In genomic region chr11:79192176-79192575, GRCm38 (mm10) we compare ENCODE assay signal across 9 mouse cellular contexts. TPM values are rescaled to one million over a fixed set of nuclear protein-coding genes. Genes with fewer than 3 reads are reported as not detected.
DNase-seq lines count a peak whose midpoint lies in the region; ATAC-seq and TF ChIP-seq lines count a peak whose summit lies in the region.
"Had no signal": no experiment of that assay in that cellular context is flagged by ENCODE, and none has a peak within 500 bp of the region (broad histone marks: within the 10 kb centered on the region; RNA-seq: fewer than 3 reads in every experiment).

No protein-coding gene starts in this region.

- H3K4me1 ChIP-seq in kidney, embryonic 14.5 days (ENCODE audit: control insufficient read depth, insufficient read depth, low read length) = no peaks in the 10 kb centered on the region; the same call in 1 of the 2 replicates
- H3K4me1 ChIP-seq in G1E (ENCODE audit: insufficient read depth, low read depth, low read length) = peaks cover 2% of the 10 kb centered on the region; the same call in 1 of the 2 replicates
- H3K4me1 ChIP-seq in embryonic facial prominence, embryonic 10.5 days = peaks cover 10% of the 10 kb centered on the region
- peaks cover 5% of the 10 kb centered on the region; the same call in 1 of the 2 replicates for H3K4me1 ChIP-seq in spleen, adult 2 months (ENCODE audit: control insufficient read depth, insufficient read depth, insufficient read length)
- no peaks in the 10 kb centered on the region for H3K4me1 ChIP-seq in midbrain, embryonic 13.5 days (replicated peaks)

- H3K9me3 ChIP-seq in kidney, embryonic 14.5 days (ENCODE audit: control insufficient read depth, low read length) = no peaks in the 10 kb centered on the region
- no peaks in the 10 kb centered on the region for H3K9me3 ChIP-seq in G1E (replicated peaks)
- H3K9me3 ChIP-seq in embryonic facial prominence, embryonic 10.5 days = no peaks in the 10 kb centered on the region
- no peaks in the 10 kb centered on the region for H3K9me3 ChIP-seq in midbrain, embryonic 13.5 days
- H3K9me3 ChIP-seq: embryonic facial prominence, embryonic 12.5 days had no signal

- ATAC-seq in kidney, embryonic 14.5 days (ENCODE audit: low FRiP score, low TSS enrichment) = no peak
- ATAC-seq in G1E (ENCODE audit: extremely low read depth, insufficient number of reproducible peaks, low FRiP score, poor library complexity, severe bottlenecking) = no peak
- no peak for ATAC-seq in midbrain, embryonic 13.5 days

- H3K9ac ChIP-seq in kidney, embryonic 14.5 days (ENCODE audit: low read depth, low read length) = no peak overlapping the region
- no peak overlapping the region for H3K9ac ChIP-seq in midbrain, embryonic 13.5 days (replicated peaks)
- H3K9ac ChIP-seq: embryonic facial prominence, embryonic 12.5 days had no signal

- no peak overlapping the region for H3K4me2 ChIP-seq in kidney, embryonic 14.5 days (replicated peaks; ENCODE audit: low read depth, low read length)
- no peak overlapping the region for H3K4me2 ChIP-seq in midbrain, embryonic 13.5 days (replicated peaks)
- H3K4me2 ChIP-seq: embryonic facial prominence, embryonic 12.5 days had no signal

- intact Hi-C loops in left cerebral cortex, postnatal 36 days (cut with DNase I) = loop anchor here (5.0 kb wide), 1 partner anchor 160 kb away; no protein-coding TSS in a partner anchor

- no peak for TF ChIP-seq POLR2A in spleen, adult 2 months (IDR thresholded peaks at IDR 0.05; ENCODE audit: low read depth, low read length)

- WGBS in kidney, embryonic 14.5 days = 90% methylated on average over 1 of the region's 1 CpGs
- WGBS in embryonic facial prominence, embryonic 10.5 days = 94% methylated on average over 1 of the region's 1 CpGs
- 95% methylated on average over 1 of the region's 1 CpGs for WGBS in spleen, adult 2 months
- 97% methylated on average over 1 of the region's 1 CpGs for WGBS in midbrain, embryonic 13.5 days

- no peak overlapping the region for H3K27ac ChIP-seq in kidney, embryonic 14.5 days (ENCODE audit: low read depth, low read length)
- H3K27ac ChIP-seq in embryonic facial prominence, embryonic 10.5 days (replicated peaks) = no peak overlapping the region
- H3K27ac ChIP-seq in spleen, adult 2 months (ENCODE audit: insufficient read depth, low read length) = no peak overlapping the region
- no peak overlapping the region for H3K27ac ChIP-seq in midbrain, embryonic 13.5 days
- H3K27ac ChIP-seq: embryonic facial prominence, embryonic 12.5 days had no signal

- H3K4me3 ChIP-seq in kidney, embryonic 14.5 days (ENCODE audit: low read length) = no peak overlapping the region
- no peak overlapping the region; the same call in 1 of the 2 replicates for H3K4me3 ChIP-seq in G1E (ENCODE audit: low read depth, low read length)
- no peak overlapping the region for H3K4me3 ChIP-seq in embryonic facial prominence, embryonic 10.5 days
- no peak overlapping the region for H3K4me3 ChIP-seq in spleen, adult 2 months (ENCODE audit: extremely low read depth, insufficient read depth, insufficient read length)
- no peak overlapping the region for H3K4me3 ChIP-seq in midbrain, embryonic 13.5 days (replicated peaks)
- H3K4me3 ChIP-seq: embryonic facial prominence, embryonic 12.5 days had no signal

- TF ChIP-seq CTCF in G1E (IDR thresholded peaks at IDR 0.05; ENCODE audit: low read depth, low read length) = peak; percentile 36; the same call in 1 of the 2 replicates
- peak; percentile 33; the same call in 1 of the 2 replicates for TF ChIP-seq CTCF in spleen, adult 2 months (IDR thresholded peaks at IDR 0.05; ENCODE audit: extremely low read depth, insufficient read depth, insufficient read length, insufficient replicate concordance)

- peak; percentile 48 to 51 for DNase-seq in kidney, postnatal 4 days
- no peak for DNase-seq in G1E (ENCODE audit: low spot score)
- DNase-seq in embryonic facial prominence, embryonic 10.5 days (ENCODE audit: low spot score) = peak; percentile 18
- DNase-seq in spleen, adult 2 months (ENCODE audit: low read depth in 1 of 2, low spot score in 2 of 2) = peak; percentile 31 to 32
- DNase-seq in layer of hippocampus, adult 18-20 months (ENCODE audit: low spot score in 2 of 2) = no peak
- DNase-seq in left cerebral cortex, postnatal 36 days (ENCODE audit: low spot score in 2 of 2) = no peak

- no peaks in the 10 kb centered on the region for H3K36me3 ChIP-seq in kidney, embryonic 14.5 days (ENCODE audit: control insufficient read depth, insufficient read depth, low read length)
- no peaks in the 10 kb centered on the region for H3K36me3 ChIP-seq in G1E (replicated peaks)
- no peaks in the 10 kb centered on the region for H3K36me3 ChIP-seq in embryonic facial prominence, embryonic 10.5 days (replicated peaks)
- no peaks in the 10 kb centered on the region for H3K36me3 ChIP-seq in spleen, adult 2 months (ENCODE audit: control insufficient read depth, insufficient read depth, low read length)
- no peaks in the 10 kb centered on the region for H3K36me3 ChIP-seq in midbrain, embryonic 13.5 days
- H3K36me3 ChIP-seq: embryonic facial prominence, embryonic 12.5 days had no signal

- H3K27me3 ChIP-seq in kidney, embryonic 14.5 days (ENCODE audit: control insufficient read depth, insufficient read depth, low read length) = no peaks in the 10 kb centered on the region
- peaks cover 20% of the 10 kb centered on the region for H3K27me3 ChIP-seq in G1E (ENCODE audit: insufficient read depth, low read length)
- no peaks in the 10 kb centered on the region for H3K27me3 ChIP-seq in embryonic facial prominence, embryonic 10.5 days (replicated peaks; ENCODE audit: low read depth, poor library complexity, severe bottlenecking)
- no peaks in the 10 kb centered on the region for H3K27me3 ChIP-seq in spleen, adult 2 months (ENCODE audit: control insufficient read depth, insufficient read depth, low read length)
- no peaks in the 10 kb centered on the region for H3K27me3 ChIP-seq in midbrain, embryonic 13.5 days
- H3K27me3 ChIP-seq: embryonic facial prominence, embryonic 12.5 days had no signal

RNA-seq across cellular contexts. Expression of gene Ksr1, which starts 46.0 kb away (rescaled TPM):
- 2.7 and 4.1 TPM in 2 replicates for polyA plus RNA-seq in kidney, embryonic 14.5 days (2014; fragmentation: Nextera tagmentation; extraction: Ambion mirVana)
- total RNA-seq in G1E (2014; fragmentation: Nextera tagmentation) (2.9 and 3.8 TPM in 2 replicates), G1E (2017) (3.0 and 3.3 TPM in 2 replicates)
- 9.0 and 11.8 TPM in 2 replicates for polyA plus RNA-seq in G1E (2012)
- 1.0 and 1.5 TPM in 2 replicates for polyA plus RNA-seq in embryonic facial prominence, embryonic 10.5 days (2016; fragmentation: Nextera tagmentation; extraction: Ambion mirVana)
- polyA plus RNA-seq in spleen, adult 2 months (2012; rRNA removed) = 14.5 and 25.0 TPM in 2 replicates
- polyA plus RNA-seq in midbrain, embryonic 13.5 days (2015; fragmentation: Nextera tagmentation; extraction: Ambion mirVana) = 2.3 and 3.7 TPM in 2 replicates
- total RNA-seq in layer of hippocampus, adult 18-20 months (2021) = 100 to 1,000 TPM; 213 to 230 TPM
- 10 to 100 TPM; 53.4 to 70.5 TPM for total RNA-seq in left cerebral cortex, postnatal 36 days (2021)

Comparison
In these comparisons a context has a peak if more than half of its experiments do, and no peak if none do; other contexts are left out.
1. DNase-seq: peak in kidney, postnatal 4 days (2 of 2), embryonic facial prominence, embryonic 10.5 days (single experiment) and spleen, adult 2 months (2 of 2); none in G1E (single experiment), layer of hippocampus, adult 18-20 months (0 of 2) and left cerebral cortex, postnatal 36 days (0 of 2).